Mouse (Mus musculus) liver, postnatal 0 days (tissue): ENCODE data around the gene Fcrlb.

ENCODE experiments used
- CTCF ChIP-seq: sonication (generic); IDR thresholded peaks from 2 replicates; pipeline ENCODE4 v1.5.1; 2016; ENCODE audit warnings: antibody characterized with exemption, low read depth
- EP300 ChIP-seq: IDR thresholded peaks from 2 replicates; pipeline ENCODE4 v1.6.1; 2016; ENCODE audit warnings: antibody characterized with exemption, low read depth, mild to moderate bottlenecking

GRCm38 (mm10) chr1:170871402-170871801 is 41.3 kb downstream of the Fcrlb start:
- no peak for TF ChIP-seq CTCF
- no peak for TF ChIP-seq EP300
